Mouse (Mus musculus) bone marrow, adult 2 months (tissue): Measurements from ENCODE around the gene Sytl2. TPM values are rescaled to one million over a fixed set of nuclear protein-coding genes. Genes with fewer than 3 reads are reported as not detected.

Source experiments
- H3K27ac ChIP-seq: fragments of 200-500 bp; 2 replicates; pipeline ENCODE4 v1.5.1; 2012; ENCODE audit warnings: low read depth, mild to moderate bottlenecking, control low read depth, inconsistent platforms, low read length; ENCODE audit not compliant: control insufficient read depth, poor library complexity, insufficient read depth
- H3K4me1 ChIP-seq: fragments of 200-500 bp; 2 replicates; pipeline ENCODE4 v1.6.1; 2011; ENCODE audit warnings: low read length; ENCODE audit not compliant: control insufficient read depth, insufficient read depth
- H3K4me3 ChIP-seq: fragments of 200-500 bp; replicated peaks from 2 replicates; pipeline ENCODE3; 2011; ENCODE audit warnings: mild to moderate bottlenecking, low read depth, low read length, control low read depth; ENCODE audit not compliant: control insufficient read depth
- CTCF ChIP-seq: fragments of 200-500 bp; IDR thresholded peaks from 2 replicates; pipeline ENCODE4 v1.5.1; 2011; ENCODE audit warnings: low read length, control low read depth; ENCODE audit not compliant: control insufficient read depth, insufficient read depth
- POLR2A ChIP-seq: fragments of 200-500 bp; IDR thresholded peaks from 2 replicates; pipeline ENCODE4 v1.6.1; 2011; ENCODE audit warnings: low read depth, mild to moderate bottlenecking, control low read depth, low read length, borderline replicate concordance; ENCODE audit not compliant: control insufficient read depth
- WGBS: fragments of 180-500 bp; shearing (Covaris S2); methylation state at CpG from one replicate; pipeline ENCODE4 v1.1.7; 2018; 5-methylcytosine and 5-hydroxymethylcytosine counted together
- polyA plus RNA-seq: library from polyadenylated mRNA; stranded (reverse); fragments of >200 nt; gene quantifications from 2 replicates; pipeline ENCODE4 v1.2.4, GENCODE M21; 2011; ENCODE audit warnings: low replicate concordance; ENCODE audit not compliant: missing spikeins, insufficient read depth, insufficient read length

Sytl2 gene
- polyA plus RNA-seq, 1 experiment = 0.85 TPM

DNA sequence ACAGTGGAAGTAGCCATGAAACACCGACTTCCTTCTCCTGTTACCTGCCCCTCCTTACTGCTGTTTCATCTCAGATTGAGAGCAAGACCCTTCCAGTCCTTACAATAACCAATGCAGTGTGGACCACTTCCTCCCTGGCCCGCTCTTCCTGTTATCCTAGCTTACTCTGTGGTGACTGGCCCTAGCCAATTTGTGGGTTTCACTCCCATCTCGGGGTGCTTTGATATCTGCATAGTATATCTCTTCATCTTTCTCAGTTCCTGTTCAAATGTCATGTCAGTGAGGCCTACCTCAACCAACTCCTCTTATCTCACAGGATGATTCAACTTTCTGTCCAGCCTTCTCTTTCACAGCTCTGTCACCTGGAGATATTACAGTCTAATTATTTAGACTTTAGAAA lies 42.9 kb downstream of the Sytl2 start:
- whole genome bisulfite sequencing = 5% methylated on average over 3 of the region's 3 CpGs
- Histone ChIP-seq H3K4me1 (no peaks in the 10 kb centered on the region; the same call in 1 of the 2 replicates), H3K4me3 (no peak overlapping the region), H3K27ac (no peak overlapping the region)
- TF ChIP-seq CTCF = no peak
- TF ChIP-seq POLR2A = no peak

DNA sequence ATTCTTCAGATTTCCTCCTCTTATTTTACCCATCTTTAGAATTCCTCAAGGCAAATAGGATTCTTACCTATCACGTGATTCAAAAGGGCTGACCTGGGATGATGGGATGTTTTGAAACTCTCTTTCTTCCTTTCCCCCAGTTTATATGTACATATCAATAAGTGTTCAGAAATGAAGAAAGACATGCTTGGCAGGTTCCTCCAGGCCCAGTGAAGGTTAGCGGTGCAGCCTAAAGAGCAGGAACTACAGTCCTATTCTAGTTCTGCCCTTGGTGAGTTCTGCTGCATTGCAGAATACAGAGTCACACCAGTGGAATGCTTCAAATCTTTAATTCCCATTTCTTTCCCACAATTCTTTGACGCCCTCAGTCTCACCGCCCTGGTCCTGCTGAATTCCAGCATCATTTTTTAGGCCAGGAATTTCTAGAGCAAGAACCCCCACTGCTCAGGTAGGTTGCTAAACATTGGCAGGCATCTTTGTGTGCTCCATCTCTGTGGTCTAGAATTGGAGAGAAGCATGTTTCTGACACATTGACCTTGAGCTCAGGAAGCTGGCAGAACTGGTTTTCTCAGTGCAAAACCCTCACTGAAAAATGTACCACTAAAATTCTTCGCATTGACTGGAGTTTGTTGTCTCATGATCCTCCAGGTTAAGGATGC lies 45.9 kb downstream of the Sytl2 start:
- 78% methylated on average over 5 of the region's 5 CpGs for WGBS
- Histone ChIP-seq H3K27ac (no peak overlapping the region), H3K4me3 (no peak overlapping the region), H3K4me1 (no peaks in the 10 kb centered on the region; the same call in 1 of the 2 replicates)
- TF ChIP-seq POLR2A (no peak), CTCF (no peak)

DNA sequence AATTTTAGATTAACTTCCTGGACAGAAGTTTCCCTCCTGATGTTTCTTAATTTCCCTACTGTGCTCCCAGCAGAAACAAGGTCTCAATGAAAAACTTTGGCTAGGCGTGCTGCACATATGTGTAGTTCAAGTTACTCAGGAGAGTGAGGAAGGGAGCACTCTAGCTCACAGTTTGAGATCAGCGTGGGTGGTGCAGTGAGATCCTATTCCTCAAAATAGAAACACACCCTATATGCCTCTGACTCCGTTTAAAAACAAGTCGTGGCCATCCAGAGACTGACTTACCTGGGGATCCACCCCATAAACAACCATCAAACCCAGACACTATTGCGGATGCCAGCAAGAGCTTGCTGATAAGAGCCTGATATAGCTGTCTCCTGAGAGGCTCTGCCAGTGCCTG lies 47.0 kb downstream of the Sytl2 start:
- no peak overlapping the region for H3K27ac ChIP-seq
- TF ChIP-seq POLR2A = no peak
- TF ChIP-seq CTCF = no peak
- H3K4me3 ChIP-seq = no peak overlapping the region
- no peaks in the 10 kb centered on the region; the same call in 1 of the 2 replicates for H3K4me1 ChIP-seq
- 42% methylated on average over 5 of the region's 5 CpGs for WGBS

DNA sequence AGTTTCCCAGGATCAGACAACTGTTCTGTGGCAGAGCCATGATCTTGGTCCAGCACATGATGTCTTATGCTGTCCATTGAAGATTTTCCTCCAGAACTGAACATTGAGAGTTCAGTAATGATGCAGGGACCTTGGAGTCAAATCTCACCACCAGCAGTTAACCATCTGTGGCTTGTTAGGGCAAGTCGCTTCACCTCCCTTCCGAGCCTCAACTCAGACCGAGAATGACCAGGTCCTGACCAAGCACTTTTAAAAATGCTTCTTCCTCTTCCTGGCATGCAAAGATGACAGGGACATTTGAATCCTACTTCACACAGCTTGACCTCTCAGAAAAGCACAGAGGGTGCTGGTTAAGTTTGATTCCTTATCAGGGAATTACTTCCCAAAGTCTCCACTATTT lies 50.1 kb downstream of the Sytl2 start:
- 45% methylated on average over 3 of the region's 3 CpGs for WGBS
- H3K4me1 ChIP-seq = no peaks in the 10 kb centered on the region; the same call in 1 of the 2 replicates
- no peak overlapping the region for H3K27ac ChIP-seq
- no peak overlapping the region for H3K4me3 ChIP-seq
- no peak for TF ChIP-seq POLR2A

DNA sequence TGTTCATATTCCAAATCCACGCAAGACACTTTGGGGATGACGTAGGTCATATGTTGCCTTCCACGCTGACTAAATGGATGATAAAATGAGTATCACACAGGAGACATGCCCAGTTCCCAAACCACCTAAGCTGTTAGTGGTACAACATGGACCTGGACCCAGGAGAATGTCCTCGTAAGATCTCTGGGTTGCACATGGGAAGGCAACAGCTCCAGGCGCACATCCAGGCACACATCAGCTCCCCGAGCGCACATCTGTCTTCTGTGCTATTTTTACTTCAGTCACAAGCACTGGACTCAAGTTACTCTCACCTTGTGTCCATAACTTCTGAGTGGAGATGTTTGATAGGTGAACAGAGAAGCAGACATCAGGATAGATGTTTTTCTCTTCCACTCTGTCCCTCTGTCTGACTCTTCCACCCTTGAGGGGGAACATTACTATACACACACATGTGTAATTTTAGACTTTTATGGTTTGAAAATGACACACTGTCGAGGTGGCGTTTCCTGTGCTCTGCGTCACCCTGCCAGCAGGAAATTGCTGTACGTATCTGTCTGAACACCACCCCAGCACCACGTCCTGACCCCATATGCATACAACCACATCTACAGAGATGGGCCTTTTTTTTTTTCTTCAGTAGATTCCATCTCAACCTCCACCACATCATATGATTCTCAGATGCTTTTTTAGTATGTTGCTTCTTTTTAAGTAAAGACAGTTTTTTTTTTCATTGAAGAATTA lies 51.6 kb downstream of the Sytl2 start:
- WGBS = 39% methylated on average over 12 of the region's 12 CpGs
- no peak for TF ChIP-seq POLR2A
- no peak for TF ChIP-seq CTCF
- Histone ChIP-seq H3K27ac (no peak overlapping the region), H3K4me3 (no peak overlapping the region), H3K4me1 (no peaks in the 10 kb centered on the region; the same call in 1 of the 2 replicates)

DNA sequence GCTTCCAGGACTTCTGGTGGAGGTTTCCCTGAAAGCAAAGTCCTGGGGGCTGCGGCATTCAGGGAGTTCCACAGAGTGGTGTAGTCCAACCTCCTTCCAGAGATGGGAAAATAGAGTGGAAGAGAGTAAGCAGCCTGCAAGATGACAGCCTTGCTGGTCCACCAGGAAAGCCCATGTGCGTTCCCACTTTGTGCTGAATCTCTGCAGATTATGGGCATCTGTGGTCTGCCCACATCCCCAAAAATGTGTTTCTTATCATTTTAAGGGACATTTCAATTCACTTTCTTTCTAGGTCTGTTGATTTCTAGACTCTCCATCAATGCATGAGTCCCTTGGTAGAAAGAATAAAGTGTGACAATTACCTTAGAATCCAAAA lies 52.2 kb downstream of the Sytl2 start:
- H3K4me1 ChIP-seq = no peaks in the 10 kb centered on the region; the same call in 1 of the 2 replicates
- H3K27ac ChIP-seq = no peak overlapping the region
- TF ChIP-seq POLR2A (no peak), CTCF (no peak)
- 66% methylated on average over 2 of the region's 2 CpGs for whole genome bisulfite sequencing
- H3K4me3 ChIP-seq = no peak overlapping the region

DNA sequence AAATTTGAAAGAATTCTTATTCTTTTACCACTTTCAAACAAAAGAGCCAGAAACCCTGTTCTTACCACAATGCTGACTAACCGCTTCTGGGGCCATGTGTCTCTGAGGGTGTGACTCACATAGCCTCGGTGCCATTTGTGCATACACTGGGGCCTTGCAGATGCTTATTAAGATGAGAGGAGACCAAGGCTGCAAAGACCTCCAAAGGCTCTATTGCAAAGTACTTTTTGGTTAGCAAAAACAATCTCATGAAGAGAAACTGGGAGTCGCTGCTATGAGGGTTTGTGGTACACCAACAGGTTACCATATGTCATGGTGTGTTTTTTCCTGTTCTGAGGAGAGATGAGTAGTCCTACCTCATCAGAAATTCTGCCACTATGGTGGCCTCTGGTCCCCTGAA lies 53.4 kb downstream of the Sytl2 start:
- WGBS = 42% methylated on average over 3 of the region's 3 CpGs
- no peaks in the 10 kb centered on the region; the same call in 1 of the 2 replicates for H3K4me1 ChIP-seq
- no peak for TF ChIP-seq CTCF
- no peak for TF ChIP-seq POLR2A
- no peak overlapping the region for H3K4me3 ChIP-seq
- no peak overlapping the region for H3K27ac ChIP-seq

DNA sequence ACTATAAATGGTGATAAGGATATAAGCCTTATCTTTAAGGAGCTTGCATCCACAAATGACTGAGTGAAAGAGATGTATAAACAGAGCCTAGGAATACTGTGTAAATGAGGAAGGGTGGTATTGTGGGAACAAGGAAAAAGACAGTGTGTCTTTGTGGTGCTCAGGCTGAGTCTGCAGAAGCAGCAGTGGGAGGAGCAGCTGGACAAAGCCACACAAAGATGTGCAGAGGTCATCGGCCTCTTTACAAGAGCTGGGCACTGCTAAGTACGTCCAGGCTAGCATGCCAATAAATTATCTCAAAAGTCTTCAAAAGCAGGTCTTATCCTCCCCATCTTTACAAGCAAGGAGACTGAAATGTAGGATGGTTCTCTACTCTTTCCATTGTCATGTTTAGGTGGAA lies 53.9 kb downstream of the Sytl2 start:
- TF ChIP-seq POLR2A (no peak), CTCF (no peak)
- H3K4me1 ChIP-seq = no peaks in the 10 kb centered on the region; the same call in 1 of the 2 replicates
- H3K27ac ChIP-seq = no peak overlapping the region
- no peak overlapping the region for H3K4me3 ChIP-seq
- 84% methylated on average over 2 of the region's 2 CpGs for WGBS
